Mouse (Mus musculus) hindbrain, embryonic 13.5 days (tissue): Measurements from ENCODE around the gene Mgat3. TPM values are rescaled to one million over a fixed set of nuclear protein-coding genes. Genes with fewer than 3 reads are reported as not detected.

Source experiments
- ATAC-seq: fragments of 200-750 bp; cut with Nextera tagmentation; 2 replicates; pipeline ENCODE4 v1.8.0; 2017; ENCODE audit warnings: moderate TSS enrichment; ENCODE audit not compliant: low FRiP score
- H3K27ac ChIP-seq: fragments of 300-500 bp; sonication (generic); 2 replicates; pipeline ENCODE4 v1.5.1; 2015; ENCODE audit warnings: inconsistent platforms, mild to moderate bottlenecking, moderate library complexity
- H3K27me3 ChIP-seq: fragments of 300-500 bp; sonication (generic); 2 replicates; pipeline ENCODE4 v1.6.1; 2015; ENCODE audit warnings: mild to moderate bottlenecking, inconsistent platforms
- H3K36me3 ChIP-seq: fragments of 300-500 bp; sonication (generic); 2 replicates; pipeline ENCODE4 v1.6.1; 2015; ENCODE audit warnings: mild to moderate bottlenecking, inconsistent platforms
- H3K4me1 ChIP-seq: fragments of 300-500 bp; sonication (generic); replicated peaks from 2 replicates; pipeline ENCODE4 v1.6.1; 2015; ENCODE audit warnings: inconsistent platforms
- H3K4me2 ChIP-seq: fragments of 300-500 bp; sonication (generic); 2 replicates; pipeline ENCODE4 v1.6.1; 2015; ENCODE audit warnings: inconsistent platforms, mild to moderate bottlenecking, moderate library complexity
- H3K4me3 ChIP-seq: fragments of 300-500 bp; sonication (generic); 2 replicates; pipeline ENCODE4 v1.5.1; 2015; ENCODE audit warnings: mild to moderate bottlenecking, inconsistent platforms
- H3K9ac ChIP-seq: fragments of 300-500 bp; sonication (generic); 2 replicates; pipeline ENCODE4 v1.6.1; 2015; ENCODE audit warnings: mild to moderate bottlenecking, inconsistent platforms
- H3K9me3 ChIP-seq: fragments of 300-500 bp; sonication (generic); 2 replicates; pipeline ENCODE4 v1.6.1; 2016; ENCODE audit warnings: inconsistent platforms
- WGBS: fragments of 180-500 bp; shearing (Covaris S2); methylation state at CpG from one replicate; pipeline ENCODE4 v1.1.7; 2015; 5-methylcytosine and 5-hydroxymethylcytosine counted together
- polyA plus RNA-seq: library from polyadenylated mRNA; unstranded; fragments of >200 nt; fragmentation: Nextera tagmentation; extraction: Ambion mirVana; gene quantifications from 2 replicates; pipeline ENCODE4 v1.2.1, GENCODE M21; 2015

Mgat3 gene
- polyA plus RNA-seq, 1 experiment from 2014 or later = 12.2 TPM

GRCm38 (mm10) chr15:80235535-80235934, 62.0 kb downstream of the Mgat3 start, which contains the start of gene AC140267.1:
Gene AC140267.1, plus strand, starts transcription at chr15:80235835.
- Histone ChIP-seq H3K4me1 (peaks cover 20% of the 10 kb centered on the region), H3K36me3 (peaks cover 40% of the 10 kb centered on the region), H3K9me3 (no peaks in the 10 kb centered on the region), H3K9ac (peak within 1 kb of the TSS; percentile 92), H3K4me2 (peak within 1 kb of the TSS; percentile 91), H3K27me3 (no peaks in the 10 kb centered on the region), H3K4me3 (peak within 1 kb of the TSS; percentile 89), H3K27ac (no peak within 1 kb of the TSS)
- ATAC-seq = no peak
- WGBS = 96% methylated on average over 9 of the region's 9 CpGs

- Histone ChIP-seq H3K4me3 (no peak overlapping the region), H3K9ac (no peak overlapping the region), H3K36me3 (peaks cover 84% of the 10 kb centered on the region), H3K4me1 (no peaks in the 10 kb centered on the region), H3K9me3 (no peaks in the 10 kb centered on the region), H3K4me2 (no peak overlapping the region), H3K27ac (no peak overlapping the region), H3K27me3 (no peaks in the 10 kb centered on the region)
- ATAC-seq = no peak
- 97% methylated on average over 12 of the region's 12 CpGs for WGBS
These were observed 74.6 kb downstream of the Mgat3 start for GRCm38 (mm10) chr15:80248135-80248534.

- H3K27me3 ChIP-seq = no peaks in the 10 kb centered on the region
- no peaks in the 10 kb centered on the region for H3K9me3 ChIP-seq
- no peak for ATAC-seq
- H3K4me3 ChIP-seq = no peak overlapping the region
- H3K9ac ChIP-seq = no peak overlapping the region
- H3K27ac ChIP-seq = no peak overlapping the region
- H3K36me3 ChIP-seq = peaks cover 80% of the 10 kb centered on the region
- H3K4me2 ChIP-seq = no peak overlapping the region
- H3K4me1 ChIP-seq = peaks cover 3% of the 10 kb centered on the region; the same call in 1 of the 2 replicates
- WGBS = 95% methylated on average over 1 of the region's 1 CpGs
These were observed 75.1 kb downstream of the Mgat3 start for GRCm38 (mm10) chr15:80248596-80248995.

- 97% methylated on average over 10 of the region's 10 CpGs for WGBS
- no peaks in the 10 kb centered on the region for H3K9me3 ChIP-seq
- no peak overlapping the region for H3K27ac ChIP-seq
- H3K9ac ChIP-seq = no peak overlapping the region
- no peak for ATAC-seq
- H3K27me3 ChIP-seq = no peaks in the 10 kb centered on the region
- no peak overlapping the region for H3K4me3 ChIP-seq
- H3K4me1 ChIP-seq = peaks cover 13% of the 10 kb centered on the region
- H3K36me3 ChIP-seq = peaks cover 72% of the 10 kb centered on the region
- H3K4me2 ChIP-seq = no peak overlapping the region
These were observed 76.2 kb downstream of the Mgat3 start for GRCm38 (mm10) chr15:80249672-80250071.

GRCm38 (mm10) chr15:80250586-80250985, 77.1 kb downstream of the Mgat3 start:
- H3K4me3 ChIP-seq = no peak overlapping the region
- 94% methylated on average over 6 of the region's 6 CpGs for WGBS

GRCm38 (mm10) chr15:80253530-80253929, 80.0 kb downstream of the Mgat3 start:
- Histone ChIP-seq H3K4me3 (no peak overlapping the region), H3K4me1 (peaks cover 36% of the 10 kb centered on the region), H3K27me3 (no peaks in the 10 kb centered on the region), H3K4me2 (0 out of 2 replicates have a peak overlapping the region, but pooled peaks have one; percentile 99), H3K9me3 (no peaks in the 10 kb centered on the region), H3K9ac (peak overlapping the region; percentile 87; the same call in 1 of the 2 replicates), H3K27ac (peak overlapping the region; percentile 100), H3K36me3 (peaks cover 62% of the 10 kb centered on the region)
- WGBS = 51% methylated on average over 2 of the region's 2 CpGs
- ATAC-seq = no peak

More at GRCm38 (mm10) chr15:80250586-80250985, 77.1 kb downstream of the Mgat3 start:
- ATAC-seq = no peak
- Histone ChIP-seq H3K27ac (no peak overlapping the region), H3K4me2 (no peak overlapping the region), H3K9me3 (no peaks in the 10 kb centered on the region), H3K4me1 (peaks cover 13% of the 10 kb centered on the region), H3K36me3 (peaks cover 66% of the 10 kb centered on the region), H3K9ac (no peak overlapping the region), H3K27me3 (no peaks in the 10 kb centered on the region)

- 52% methylated on average over 6 of the region's 6 CpGs for WGBS
- H3K4me3 ChIP-seq = peak overlapping the region; percentile 100
- no peaks in the 10 kb centered on the region for H3K27me3 ChIP-seq
- ATAC-seq = no peak
- peaks cover 39% of the 10 kb centered on the region for H3K4me1 ChIP-seq
- peaks cover 61% of the 10 kb centered on the region for H3K36me3 ChIP-seq
- H3K9me3 ChIP-seq = no peaks in the 10 kb centered on the region
- peak overlapping the region; percentile 87 for H3K9ac ChIP-seq
- H3K4me2 ChIP-seq = peak overlapping the region; percentile 99
- H3K27ac ChIP-seq = peak overlapping the region; percentile 100
These were observed 80.7 kb downstream of the Mgat3 start for GRCm38 (mm10) chr15:80254207-80254606.

GRCm38 (mm10) chr15:80254847-80255645, 81.5 kb downstream of the Mgat3 start, which contains the start of gene Atf4:
Gene Atf4, plus strand, starts transcription at chr15:80255184.
- WGBS = under 1% methylated on average over 62 of the region's 62 CpGs
- peak within 1 kb of the TSS; percentile 100 for H3K9ac ChIP-seq
- peaks cover 61% of the 10 kb centered on the region for H3K36me3 ChIP-seq
- H3K4me2 ChIP-seq = peak within 1 kb of the TSS; percentile 99
- peak within 1 kb of the TSS; percentile 100 for H3K4me3 ChIP-seq
- peak; percentile 96 for ATAC-seq
- no peaks in the 10 kb centered on the region for H3K9me3 ChIP-seq
- no peaks in the 10 kb centered on the region for H3K27me3 ChIP-seq
- H3K4me1 ChIP-seq = peaks cover 44% of the 10 kb centered on the region
- H3K27ac ChIP-seq = peak within 1 kb of the TSS; percentile 100

- H3K4me2 ChIP-seq = peak overlapping the region; percentile 99
- peak overlapping the region; percentile 100 for H3K9ac ChIP-seq
- H3K4me1 ChIP-seq = peaks cover 44% of the 10 kb centered on the region
- no peaks in the 10 kb centered on the region for H3K9me3 ChIP-seq
- H3K27me3 ChIP-seq = no peaks in the 10 kb centered on the region
- H3K36me3 ChIP-seq = peaks cover 58% of the 10 kb centered on the region
- peak overlapping the region; percentile 100 for H3K27ac ChIP-seq
- peak; percentile 25 for ATAC-seq
- H3K4me3 ChIP-seq = peak overlapping the region; percentile 100
- WGBS = under 1% methylated on average over 45 of the region's 51 CpGs
These were observed 82.2 kb downstream of the Mgat3 start for GRCm38 (mm10) chr15:80255646-80256121.

GRCm38 (mm10) chr15:80256242-80256641, 82.7 kb downstream of the Mgat3 start:
- Histone ChIP-seq H3K36me3 (peaks cover 52% of the 10 kb centered on the region), H3K27ac (peak overlapping the region; percentile 100), H3K4me2 (peak overlapping the region; percentile 99), H3K27me3 (no peaks in the 10 kb centered on the region), H3K9ac (peak overlapping the region; percentile 100), H3K4me1 (peaks cover 44% of the 10 kb centered on the region), H3K9me3 (no peaks in the 10 kb centered on the region), H3K4me3 (peak overlapping the region; percentile 100)
- 14% methylated on average over 16 of the region's 16 CpGs for WGBS
- ATAC-seq = no peak

- H3K27ac ChIP-seq = peak overlapping the region; percentile 100
- peaks cover 44% of the 10 kb centered on the region for H3K4me1 ChIP-seq
- peak overlapping the region; percentile 100 for H3K4me3 ChIP-seq
- H3K4me2 ChIP-seq = peak overlapping the region; percentile 99
- 68% methylated on average over 12 of the region's 12 CpGs for WGBS
- peaks cover 45% of the 10 kb centered on the region for H3K36me3 ChIP-seq
- no peaks in the 10 kb centered on the region for H3K9me3 ChIP-seq
- peak overlapping the region; percentile 100 for H3K9ac ChIP-seq
- ATAC-seq = no peak
- H3K27me3 ChIP-seq = no peaks in the 10 kb centered on the region
These were observed 83.4 kb downstream of the Mgat3 start for GRCm38 (mm10) chr15:80256656-80257601.
